Mouse (Mus musculus): ENCODE data around the gene Herc6. TPM values are rescaled to one million over a fixed set of nuclear protein-coding genes. Genes with fewer than 3 reads are reported as not detected.

The Herc6 gene
- total and polyA plus RNA-seq, 2 experiments from 2014 or later, result 0.84 to 1.4 TPM

DNA sequence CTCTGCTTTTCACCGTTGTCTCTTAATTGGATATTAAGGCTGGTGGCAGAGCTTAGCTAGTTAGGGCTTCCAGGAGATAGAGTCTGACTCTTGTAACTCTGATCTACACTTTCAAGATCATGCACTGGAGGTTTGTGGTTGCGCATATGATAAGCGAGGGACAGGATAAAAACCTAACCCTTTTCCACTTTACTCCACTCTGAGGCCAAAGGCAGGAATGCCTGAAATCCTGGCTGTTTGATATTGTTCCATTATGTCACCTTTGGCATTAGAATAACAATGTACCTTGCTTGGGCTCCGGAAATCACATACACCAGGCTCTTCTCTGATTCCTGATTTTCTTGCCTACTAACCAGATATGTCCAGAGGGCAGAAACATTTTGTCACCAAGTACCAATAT lies 120.9 kb downstream of the Herc6 start:
- Histone ChIP-seq H3K27ac (peak overlapping the region; percentile 99), H3K27me3 (ENCODE audit: insufficient read depth, low read length) (no peaks in the 10 kb centered on the region), H3K4me1 (ENCODE audit: insufficient read depth, low read length) (peaks cover 11% of the 10 kb centered on the region; the same call in 1 of the 2 replicates), H3K9ac (replicated peaks; ENCODE audit: low read length) (peak overlapping the region; percentile 93), H3K36me3 (ENCODE audit: insufficient read depth, low read length) (no peaks in the 10 kb centered on the region), H3K9me3 (ENCODE audit: low read length) (no peaks in the 10 kb centered on the region), H3K4me3 (ENCODE audit: low read length) (peak overlapping the region; percentile 78), H3K4me2 (ENCODE audit: low read depth, low read length) (peak overlapping the region; percentile 71)
- ATAC-seq (no peak), DNase-seq (ENCODE audit: low spot score) (peak; percentile 19)
- 49% methylated on average over 4 of the region's 4 CpGs for WGBS
- no peak for TF ChIP-seq CTCF (IDR thresholded peaks at IDR 0.05; ENCODE audit: low read depth)

DNA sequence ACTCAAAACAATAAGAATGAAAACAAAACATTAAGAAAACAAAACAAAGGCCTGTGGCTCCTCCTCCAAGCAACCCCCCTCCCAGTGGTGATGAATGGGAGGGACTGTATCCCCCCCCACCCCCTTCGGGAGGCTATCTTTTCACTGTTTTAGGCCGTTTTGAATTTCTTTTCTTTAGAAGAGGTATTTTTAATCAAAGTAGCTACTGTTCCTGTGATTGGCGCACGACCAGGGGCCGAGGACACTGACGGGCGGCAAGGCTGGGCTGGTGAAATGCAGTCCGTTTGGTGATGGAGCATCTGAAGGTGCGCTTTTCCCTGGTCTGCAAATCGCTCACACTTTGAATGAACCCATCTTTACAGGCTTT lies 121.6 kb downstream of the Herc6 start, which contains the start of gene Lancl2:
TSS of gene Lancl2 (plus strand) at position 165 of the 367 bp plus-strand sequence.
- H3K27ac ChIP-seq, result peak within 1 kb of the TSS; percentile 99
- H3K27me3 ChIP-seq (ENCODE audit: insufficient read depth, low read length), result no peaks in the 10 kb centered on the region
- peak within 1 kb of the TSS; percentile 71 for H3K4me2 ChIP-seq (ENCODE audit: low read depth, low read length)
- no peaks in the 10 kb centered on the region for H3K36me3 ChIP-seq (ENCODE audit: insufficient read depth, low read length)
- ATAC-seq (peak; percentile 27), DNase-seq (ENCODE audit: low spot score) (peak; percentile 66)
- 0 out of 2 replicates have a peak, but pooled peaks have one; percentile 4 for TF ChIP-seq CTCF (IDR thresholded peaks at IDR 0.05; ENCODE audit: low read depth)
- 1% methylated on average over 10 of the region's 10 CpGs for WGBS
- peak within 1 kb of the TSS; percentile 93 for H3K9ac ChIP-seq (replicated peaks; ENCODE audit: low read length)
- peaks cover 11% of the 10 kb centered on the region; the same call in 1 of the 2 replicates for H3K4me1 ChIP-seq (ENCODE audit: insufficient read depth, low read length)
- H3K9me3 ChIP-seq (ENCODE audit: low read length), result no peaks in the 10 kb centered on the region
- H3K4me3 ChIP-seq (ENCODE audit: low read length), result peak within 1 kb of the TSS; percentile 78

DNA sequence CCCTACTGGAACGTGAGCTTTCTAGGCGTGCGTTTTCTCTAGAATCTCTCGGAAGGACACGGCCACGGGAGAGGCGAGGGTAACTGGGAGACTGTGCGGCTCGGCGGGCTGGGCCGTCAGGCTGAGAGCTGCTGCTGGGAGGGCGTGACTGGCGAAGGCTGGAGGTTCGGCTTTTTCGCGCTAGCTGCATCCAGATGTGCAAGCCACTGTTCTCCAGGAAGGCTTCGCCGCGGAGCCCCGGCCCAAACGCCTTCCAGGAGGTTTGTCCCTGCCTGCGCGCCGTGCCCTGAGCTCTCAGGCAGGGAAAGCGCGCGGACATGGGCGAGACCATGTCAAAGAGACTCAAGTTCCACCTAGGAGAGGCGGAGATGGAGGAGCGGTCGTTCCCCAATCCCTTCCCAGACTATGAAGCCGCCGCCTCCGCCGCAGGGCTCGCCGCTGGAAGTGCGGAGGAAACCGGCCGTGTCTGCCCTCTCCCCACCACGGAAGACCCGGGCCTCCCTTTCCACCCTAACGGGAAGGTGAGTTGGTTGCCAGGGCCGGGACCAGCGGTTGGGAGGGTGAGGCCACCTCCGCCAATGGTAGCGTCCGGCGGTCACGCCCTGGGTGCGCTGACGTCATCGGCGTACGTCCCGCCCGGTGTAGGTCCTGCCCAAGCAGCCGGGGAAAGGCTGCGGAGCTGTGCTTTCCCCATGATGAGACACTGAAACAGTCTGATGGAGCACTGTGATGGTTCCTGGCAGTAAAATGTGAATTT lies 122.1 kb downstream of the Herc6 start:
- Histone ChIP-seq H3K4me1 (ENCODE audit: insufficient read depth, low read length) (peaks cover 11% of the 10 kb centered on the region; the same call in 1 of the 2 replicates), H3K27ac (peak overlapping the region; percentile 99), H3K4me3 (ENCODE audit: low read length) (peak overlapping the region; percentile 78), H3K9me3 (ENCODE audit: low read length) (no peaks in the 10 kb centered on the region), H3K4me2 (ENCODE audit: low read depth, low read length) (peak overlapping the region; percentile 71), H3K9ac (replicated peaks; ENCODE audit: low read length) (peak overlapping the region; percentile 93), H3K36me3 (ENCODE audit: insufficient read depth, low read length) (no peaks in the 10 kb centered on the region), H3K27me3 (ENCODE audit: insufficient read depth, low read length) (no peaks in the 10 kb centered on the region)
- DNase-seq (ENCODE audit: low spot score) (peak; percentile 97), ATAC-seq (peak; percentile 98)
- WGBS, result under 1% methylated on average over 59 of the region's 59 CpGs
- TF ChIP-seq CTCF (IDR thresholded peaks at IDR 0.05; ENCODE audit: low read depth), result no peak

DNA sequence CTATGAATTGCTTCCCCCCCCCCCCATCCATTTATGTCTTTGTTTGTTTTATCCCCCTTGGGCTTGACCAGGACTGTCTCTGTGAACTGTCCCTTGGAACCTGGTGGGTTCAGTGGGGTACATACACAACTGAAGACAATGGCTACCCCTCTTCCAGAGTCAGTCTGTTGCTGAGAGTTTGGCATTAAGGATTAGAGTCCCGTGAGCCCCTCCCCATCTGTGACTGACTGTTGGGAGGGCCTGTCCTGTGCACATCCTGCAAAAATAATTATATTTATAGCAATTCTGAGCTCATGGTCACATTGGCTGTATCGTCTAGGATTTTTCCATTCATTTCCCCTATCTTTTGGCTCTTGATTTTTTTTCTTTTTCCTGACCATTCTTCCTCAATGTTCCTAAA lies 122.9 kb downstream of the Herc6 start:
- H3K27me3 ChIP-seq (ENCODE audit: insufficient read depth, low read length), result no peaks in the 10 kb centered on the region
- TF ChIP-seq CTCF (IDR thresholded peaks at IDR 0.05; ENCODE audit: low read depth), result no peak
- H3K4me2 ChIP-seq (ENCODE audit: low read depth, low read length), result peak overlapping the region; percentile 71
- H3K9ac ChIP-seq (replicated peaks; ENCODE audit: low read length), result peak overlapping the region; percentile 93
- peak overlapping the region; percentile 78 for H3K4me3 ChIP-seq (ENCODE audit: low read length)
- peaks cover 11% of the 10 kb centered on the region; the same call in 1 of the 2 replicates for H3K4me1 ChIP-seq (ENCODE audit: insufficient read depth, low read length)
- DNase-seq (ENCODE audit: low spot score) (peak; percentile 7), ATAC-seq (peak; percentile 32)
- peak overlapping the region; percentile 99 for H3K27ac ChIP-seq
- 14% methylated on average over 2 of the region's 2 CpGs for WGBS
- no peaks in the 10 kb centered on the region for H3K36me3 ChIP-seq (ENCODE audit: insufficient read depth, low read length)
- no peaks in the 10 kb centered on the region for H3K9me3 ChIP-seq (ENCODE audit: low read length)

DNA sequence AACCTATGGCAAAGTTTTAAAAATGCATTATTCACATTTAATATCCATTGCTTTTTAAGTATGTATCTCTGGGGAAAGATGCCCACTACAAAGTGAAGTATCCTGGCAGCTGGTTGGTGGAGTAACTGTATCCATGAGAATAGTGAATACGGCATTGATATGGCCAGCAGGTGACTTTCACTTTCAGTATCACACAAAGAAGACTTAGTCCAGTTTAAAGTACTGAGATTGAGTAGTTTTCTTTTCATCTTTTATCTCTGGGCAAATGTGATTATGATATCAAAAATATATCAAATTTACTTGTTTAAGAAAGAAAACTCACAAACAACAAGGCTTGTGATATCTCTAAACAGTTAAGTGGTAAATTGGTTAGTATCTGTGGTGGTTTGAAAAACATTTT lies 125.9 kb downstream of the Herc6 start:
- no peaks in the 10 kb centered on the region for H3K27me3 ChIP-seq (ENCODE audit: insufficient read depth, low read length)
- no peak overlapping the region for H3K27ac ChIP-seq
- TF ChIP-seq CTCF (IDR thresholded peaks at IDR 0.05; ENCODE audit: low read depth), result no peak
- ATAC-seq, result no peak
- H3K36me3 ChIP-seq (ENCODE audit: insufficient read depth, low read length), result no peaks in the 10 kb centered on the region
- no peak for DNase-seq (ENCODE audit: low spot score)
- peaks cover 5% of the 10 kb centered on the region; the same call in 1 of the 2 replicates for H3K4me1 ChIP-seq (ENCODE audit: insufficient read depth, low read length)
- H3K4me2 ChIP-seq (ENCODE audit: low read depth, low read length), result no peak overlapping the region
- H3K9me3 ChIP-seq (ENCODE audit: low read length), result no peaks in the 10 kb centered on the region
- H3K9ac ChIP-seq (replicated peaks; ENCODE audit: low read length), result no peak overlapping the region
- no peak overlapping the region for H3K4me3 ChIP-seq (ENCODE audit: low read length)
- WGBS, result 80% methylated on average over 1 of the region's 1 CpGs

DNA sequence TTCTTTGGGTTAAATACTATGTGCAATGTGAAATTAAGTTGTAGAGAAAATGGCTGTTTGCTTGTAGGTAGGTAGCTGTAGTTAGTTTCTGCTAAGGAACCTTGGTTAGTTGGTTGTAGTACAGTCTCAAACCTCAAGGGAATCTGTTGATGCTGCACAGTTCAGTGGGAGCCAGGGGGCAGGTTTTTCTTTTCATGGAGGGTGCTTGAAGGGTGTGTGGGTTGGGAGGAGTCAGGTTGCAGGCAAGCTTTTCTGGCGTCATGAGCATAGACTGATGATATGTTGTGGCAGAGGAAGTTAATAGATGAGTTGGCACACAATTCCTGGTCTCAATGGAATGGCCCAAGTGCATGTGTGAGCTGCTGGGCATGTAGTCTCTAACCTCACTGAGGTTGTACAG lies 130.9 kb downstream of the Herc6 start:
- 27% methylated on average over 1 of the region's 1 CpGs for WGBS
- Histone ChIP-seq H3K9me3 (ENCODE audit: low read length) (no peaks in the 10 kb centered on the region), H3K4me3 (ENCODE audit: low read length) (no peak overlapping the region), H3K27ac (no peak overlapping the region), H3K9ac (replicated peaks; ENCODE audit: low read length) (no peak overlapping the region), H3K36me3 (ENCODE audit: insufficient read depth, low read length) (no peaks in the 10 kb centered on the region), H3K4me2 (ENCODE audit: low read depth, low read length) (no peak overlapping the region), H3K27me3 (ENCODE audit: insufficient read depth, low read length) (no peaks in the 10 kb centered on the region), H3K4me1 (ENCODE audit: insufficient read depth, low read length) (no peaks in the 10 kb centered on the region)
- TF ChIP-seq CTCF (IDR thresholded peaks at IDR 0.05; ENCODE audit: low read depth), result no peak
- no peak for ATAC-seq
- DNase-seq (ENCODE audit: low spot score), result no peak

Other genes with a start within 250 kb of the Herc6 start
- gene Vmn1r17, start 217.3 kb upstream of the Herc6 start, total RNA-seq (2014; rRNA removed), result not detected in 2 replicates
- not detected in 2 replicates for gene Vmn1r17, start 217.3 kb upstream of the Herc6 start, polyA plus RNA-seq (2015; fragmentation: Nextera tagmentation; extraction: Ambion mirVana)
- not detected in 2 replicates for gene Vmn1r18, start 185.2 kb upstream of the Herc6 start, total RNA-seq (2014; rRNA removed)
- gene Vmn1r18, start 185.2 kb upstream of the Herc6 start, polyA plus RNA-seq (2015; fragmentation: Nextera tagmentation; extraction: Ambion mirVana), result not detected in 2 replicates
- gene Vmn1r19, start 177.2 kb upstream of the Herc6 start, total RNA-seq (2014; rRNA removed), result not detected in 2 replicates
- gene Vmn1r19, start 177.2 kb upstream of the Herc6 start, polyA plus RNA-seq (2015; fragmentation: Nextera tagmentation; extraction: Ambion mirVana), result not detected in 2 replicates
- gene Vmn1r20, start 152.1 kb upstream of the Herc6 start, total RNA-seq (2014; rRNA removed), result not detected in 2 replicates
- gene Vmn1r20, start 152.1 kb upstream of the Herc6 start, polyA plus RNA-seq (2015; fragmentation: Nextera tagmentation; extraction: Ambion mirVana), result not detected in 2 replicates
- 11.3 and 12.4 TPM in 2 replicates for gene Ppm1k, start 45.5 kb upstream of the Herc6 start, total RNA-seq (2014; rRNA removed)
- 8.2 and 9.4 TPM in 2 replicates for gene Ppm1k, start 45.5 kb upstream of the Herc6 start, polyA plus RNA-seq (2015; fragmentation: Nextera tagmentation; extraction: Ambion mirVana)
- 14.7 and 16.8 TPM in 2 replicates for gene Pyurf, start 111.1 kb downstream of the Herc6 start, total RNA-seq (2014; rRNA removed)
- gene Pyurf, start 111.1 kb downstream of the Herc6 start, polyA plus RNA-seq (2015; fragmentation: Nextera tagmentation; extraction: Ambion mirVana), result 15.0 and 16.1 TPM in 2 replicates
- gene Lancl2, start 121.5 kb downstream of the Herc6 start, total RNA-seq (2014; rRNA removed), result 82.3 and 88.6 TPM in 2 replicates
- gene Lancl2, start 121.5 kb downstream of the Herc6 start, polyA plus RNA-seq (2015; fragmentation: Nextera tagmentation; extraction: Ambion mirVana), result 70.5 and 76.8 TPM in 2 replicates
- 285 and 293 TPM in 2 replicates for gene Vopp1, start 244.2 kb downstream of the Herc6 start, total RNA-seq (2014; rRNA removed)
- 137 and 151 TPM in 2 replicates for gene Vopp1, start 244.2 kb downstream of the Herc6 start, polyA plus RNA-seq (2015; fragmentation: Nextera tagmentation; extraction: Ambion mirVana)